Mouse (Mus musculus) liver, embryonic 11.5 days (tissue): Measurements from ENCODE around the gene Dnah14. TPM values are rescaled to one million over a fixed set of nuclear protein-coding genes. Genes with fewer than 3 reads are reported as not detected.

Source experiments
- ATAC-seq: fragments of 200-750 bp; cut with Nextera tagmentation; replicated peaks from 2 replicates; pipeline ENCODE4 v1.8.0; 2017; ENCODE audit warnings: moderate number of reproducible peaks, mild to moderate bottlenecking, moderate TSS enrichment, moderate library complexity; ENCODE audit not compliant: low FRiP score
- DNase-seq: peaks from one replicate; pipeline ENCODE4 v3.0.0-alpha.2; 2017; ENCODE audit warnings: low spot score
- H3K27ac ChIP-seq: fragments of 300-500 bp; sonication (generic); 2 replicates; pipeline ENCODE4 v1.5.1; 2014; ENCODE audit warnings: mild to moderate bottlenecking, low read depth, low read length, control low read depth
- H3K27me3 ChIP-seq: fragments of 300-500 bp; sonication (generic); replicated peaks from 2 replicates; pipeline ENCODE4 v1.6.1; 2014; ENCODE audit warnings: low read length, mixed read lengths; ENCODE audit not compliant: control insufficient read depth, insufficient read depth
- H3K36me3 ChIP-seq: fragments of 300-500 bp; sonication (generic); 2 replicates; pipeline ENCODE4 v1.6.1; 2014; ENCODE audit warnings: mild to moderate bottlenecking, low read length, moderate library complexity, mixed read lengths; ENCODE audit not compliant: control insufficient read depth, insufficient read depth
- H3K4me1 ChIP-seq: fragments of 300-500 bp; sonication (generic); replicated peaks from 2 replicates; pipeline ENCODE4 v1.6.1; 2014; ENCODE audit warnings: low read length, mixed read lengths; ENCODE audit not compliant: control insufficient read depth, insufficient read depth
- H3K4me2 ChIP-seq: fragments of 300-500 bp; sonication (generic); 2 replicates; pipeline ENCODE4 v1.6.1; 2014; ENCODE audit warnings: mild to moderate bottlenecking, control low read depth, moderate library complexity
- H3K4me3 ChIP-seq: fragments of 300-500 bp; sonication (generic); 2 replicates; pipeline ENCODE4 v1.5.1; 2014; ENCODE audit warnings: low read depth, low read length, control low read depth
- H3K9ac ChIP-seq: fragments of 300-500 bp; sonication (generic); 2 replicates; pipeline ENCODE4 v1.6.1; 2014; ENCODE audit warnings: low read depth, low read length, control low read depth
- H3K9me3 ChIP-seq: fragments of 300-500 bp; sonication (generic); 2 replicates; pipeline ENCODE4 v1.6.1; 2016; ENCODE audit warnings: low read length, inconsistent platforms, mixed read lengths; ENCODE audit not compliant: control insufficient read depth
- WGBS: fragments of 180-500 bp; shearing (Covaris S2); extraction: QIAGEN DNeasy Blood & Tissue Kit; methylation state at CpG from one replicate; pipeline ENCODE4 v1.1.7; 2014; 5-methylcytosine and 5-hydroxymethylcytosine counted together
- polyA plus RNA-seq: library from polyadenylated mRNA; unstranded; fragments of >200 nt; fragmentation: Nextera tagmentation; extraction: Ambion mirVana; gene quantifications from 2 replicates; pipeline ENCODE4 v1.2.1, GENCODE M21; 2014

Gene Dnah14
- 2.9 TPM in 2 replicates for polyA plus RNA-seq

GRCm38 (mm10) chr1:181576322-181576721 lies at the start of gene Dnah14:
TSS of gene Dnah14 (plus strand) at chr1:181576559.
- peak; percentile 56; the same call in 1 of the 2 replicates for ATAC-seq
- Histone ChIP-seq H3K27me3 (no peaks in the 10 kb centered on the region), H3K4me2 (no peak within 1 kb of the TSS), H3K27ac (no peak within 1 kb of the TSS), H3K9me3 (no peaks in the 10 kb centered on the region), H3K4me3 (no peak within 1 kb of the TSS), H3K9ac (no peak within 1 kb of the TSS), H3K4me1 (no peaks in the 10 kb centered on the region), H3K36me3 (no peaks in the 10 kb centered on the region)
- 46% methylated on average over 12 of the region's 12 CpGs for whole genome bisulfite sequencing
- no peak for DNase-seq

GRCm38 (mm10) chr1:181529368-181529767 lies 47.0 kb upstream of the Dnah14 start:
- Histone ChIP-seq H3K4me2 (no peak overlapping the region), H3K9me3 (no peaks in the 10 kb centered on the region), H3K36me3 (no peaks in the 10 kb centered on the region), H3K4me3 (no peak overlapping the region), H3K4me1 (no peaks in the 10 kb centered on the region), H3K27ac (no peak overlapping the region), H3K9ac (no peak overlapping the region), H3K27me3 (no peaks in the 10 kb centered on the region)
- ATAC-seq, result no peak
- no peak for DNase-seq
- 60% methylated on average over 4 of the region's 4 CpGs for WGBS

- Histone ChIP-seq H3K36me3 (no peaks in the 10 kb centered on the region), H3K27ac (no peak overlapping the region), H3K4me3 (no peak overlapping the region), H3K9me3 (no peaks in the 10 kb centered on the region), H3K27me3 (no peaks in the 10 kb centered on the region), H3K9ac (no peak overlapping the region), H3K4me1 (no peaks in the 10 kb centered on the region; the same call in 1 of the 2 replicates), H3K4me2 (no peak overlapping the region)
- WGBS, result 58% methylated on average over 10 of the region's 10 CpGs
- no peak for ATAC-seq
- no peak for DNase-seq
Observed at GRCm38 (mm10) chr1:181535165-181535873, 41.0 kb upstream of the Dnah14 start.

- no peaks in the 10 kb centered on the region for H3K27me3 ChIP-seq
- no peaks in the 10 kb centered on the region; the same call in 1 of the 2 replicates for H3K4me1 ChIP-seq
- no peak overlapping the region for H3K4me2 ChIP-seq
- H3K9me3 ChIP-seq, result no peaks in the 10 kb centered on the region
- WGBS, result 85% methylated on average over 9 of the region's 9 CpGs
- ATAC-seq (no peak), DNase-seq (no peak)
- H3K36me3 ChIP-seq, result no peaks in the 10 kb centered on the region
- H3K4me3 ChIP-seq, result no peak overlapping the region
- H3K27ac ChIP-seq, result no peak overlapping the region
- no peak overlapping the region for H3K9ac ChIP-seq
Observed at GRCm38 (mm10) chr1:181537627-181538525, 38.5 kb upstream of the Dnah14 start.

- ATAC-seq (no peak), DNase-seq (no peak)
- Histone ChIP-seq H3K9me3 (no peaks in the 10 kb centered on the region), H3K36me3 (no peaks in the 10 kb centered on the region), H3K27ac (no peak overlapping the region), H3K4me3 (no peak overlapping the region), H3K27me3 (peaks cover 2% of the 10 kb centered on the region; the same call in 1 of the 2 replicates), H3K4me2 (no peak overlapping the region), H3K4me1 (no peaks in the 10 kb centered on the region; the same call in 1 of the 2 replicates), H3K9ac (no peak overlapping the region)
- 52% methylated on average over 22 of the region's 22 CpGs for WGBS
Observed at GRCm38 (mm10) chr1:181539846-181540769, 36.3 kb upstream of the Dnah14 start.

GRCm38 (mm10) chr1:181543711-181544383 lies 32.5 kb upstream of the Dnah14 start:
- ATAC-seq (no peak), DNase-seq (no peak)
- Histone ChIP-seq H3K9me3 (no peaks in the 10 kb centered on the region), H3K27me3 (peaks cover 2% of the 10 kb centered on the region; the same call in 1 of the 2 replicates), H3K27ac (no peak overlapping the region), H3K36me3 (no peaks in the 10 kb centered on the region), H3K9ac (no peak overlapping the region), H3K4me1 (no peaks in the 10 kb centered on the region), H3K4me3 (no peak overlapping the region), H3K4me2 (no peak overlapping the region)
- 66% methylated on average over 5 of the region's 5 CpGs for WGBS

GRCm38 (mm10) chr1:181545044-181545772 lies 31.2 kb upstream of the Dnah14 start:
- Histone ChIP-seq H3K9me3 (no peaks in the 10 kb centered on the region), H3K4me3 (no peak overlapping the region), H3K27me3 (peaks cover 2% of the 10 kb centered on the region; the same call in 1 of the 2 replicates), H3K4me2 (peak overlapping the region; percentile 25; the same call in 1 of the 2 replicates), H3K9ac (no peak overlapping the region), H3K36me3 (no peaks in the 10 kb centered on the region), H3K4me1 (no peaks in the 10 kb centered on the region), H3K27ac (no peak overlapping the region)
- no peak for ATAC-seq
- DNase-seq, result no peak
- WGBS, result 31% methylated on average over 23 of the region's 23 CpGs
